Mouse (Mus musculus): Measurements from ENCODE around the gene Cct4. TPM values are rescaled to one million over a fixed set of nuclear protein-coding genes. Genes with fewer than 3 reads are reported as not detected.

Cct4 gene
- polyA plus RNA-seq, 1 experiment from 2014 or later: 432 TPM

GRCm38 (mm10) chr11:22991218-22991835 is 1.0 kb downstream of the Cct4 start:
- Histone ChIP-seq H3K9me3 (ENCODE audit: control insufficient read depth, low read length) (no peaks in the 10 kb centered on the region), H3K9ac (ENCODE audit: low read length) (peak overlapping the region; percentile 89), H3K27ac (ENCODE audit: low read depth, low read length) (no peak overlapping the region; the same call in 1 of the 2 replicates), H3K4me3 (ENCODE audit: low read depth, low read length) (peak overlapping the region; percentile 90), H3K27me3 (ENCODE audit: control insufficient read depth, insufficient read depth, low read length) (no peaks in the 10 kb centered on the region), H3K4me1 (replicated peaks; ENCODE audit: control insufficient read depth, insufficient read depth, low read length) (0 out of 2 replicates have a peak, but pooled peaks cover 5% of the 10 kb centered on the region), H3K36me3 (ENCODE audit: control insufficient read depth, insufficient read depth, low read length) (peaks cover 6% of the 10 kb centered on the region; the same call in 1 of the 2 replicates), H3K4me2 (ENCODE audit: low read depth, low read length, severe bottlenecking) (peak overlapping the region; percentile 92)
- no peak for DNase-seq (ENCODE audit: low spot score)
- no peak for ATAC-seq (replicated peaks; ENCODE audit: low FRiP score)
- 11% methylated on average over 14 of the region's 14 CpGs for WGBS

- Histone ChIP-seq H3K36me3 (ENCODE audit: control insufficient read depth, insufficient read depth, low read length) (peaks cover 8% of the 10 kb centered on the region; the same call in 1 of the 2 replicates), H3K27ac (ENCODE audit: low read depth, low read length) (no peak overlapping the region), H3K4me3 (ENCODE audit: low read depth, low read length) (no peak overlapping the region), H3K4me2 (ENCODE audit: low read depth, low read length, severe bottlenecking) (no peak overlapping the region), H3K9ac (ENCODE audit: low read length) (no peak overlapping the region), H3K9me3 (ENCODE audit: control insufficient read depth, low read length) (no peaks in the 10 kb centered on the region), H3K4me1 (replicated peaks; ENCODE audit: control insufficient read depth, insufficient read depth, low read length) (0 out of 2 replicates have a peak, but pooled peaks cover 5% of the 10 kb centered on the region), H3K27me3 (ENCODE audit: control insufficient read depth, insufficient read depth, low read length) (no peaks in the 10 kb centered on the region)
- WGBS: 98% methylated on average over 2 of the region's 2 CpGs
- ATAC-seq (replicated peaks; ENCODE audit: low FRiP score) (no peak), DNase-seq (ENCODE audit: low spot score) (no peak)
Observed at GRCm38 (mm10) chr11:22994271-22994670, 4.0 kb downstream of the Cct4 start.

GRCm38 (mm10) chr11:22995461-22995860 is 5.1 kb downstream of the Cct4 start:
- no peak overlapping the region for H3K4me2 ChIP-seq (ENCODE audit: low read depth, low read length, severe bottlenecking)
- ATAC-seq (replicated peaks; ENCODE audit: low FRiP score) (no peak), DNase-seq (ENCODE audit: low spot score) (no peak)
- H3K27ac ChIP-seq (ENCODE audit: low read depth, low read length): no peak overlapping the region
- no peak overlapping the region for H3K9ac ChIP-seq (ENCODE audit: low read length)
- no peak overlapping the region for H3K4me3 ChIP-seq (ENCODE audit: low read depth, low read length)
- WGBS: 97% methylated on average over 4 of the region's 4 CpGs
- H3K27me3 ChIP-seq (ENCODE audit: control insufficient read depth, insufficient read depth, low read length): no peaks in the 10 kb centered on the region
- H3K9me3 ChIP-seq (ENCODE audit: control insufficient read depth, low read length): no peaks in the 10 kb centered on the region
- peaks cover 10% of the 10 kb centered on the region; the same call in 1 of the 2 replicates for H3K36me3 ChIP-seq (ENCODE audit: control insufficient read depth, insufficient read depth, low read length)
- H3K4me1 ChIP-seq (replicated peaks; ENCODE audit: control insufficient read depth, insufficient read depth, low read length): 0 out of 2 replicates have a peak, but pooled peaks cover 2% of the 10 kb centered on the region

DNA sequence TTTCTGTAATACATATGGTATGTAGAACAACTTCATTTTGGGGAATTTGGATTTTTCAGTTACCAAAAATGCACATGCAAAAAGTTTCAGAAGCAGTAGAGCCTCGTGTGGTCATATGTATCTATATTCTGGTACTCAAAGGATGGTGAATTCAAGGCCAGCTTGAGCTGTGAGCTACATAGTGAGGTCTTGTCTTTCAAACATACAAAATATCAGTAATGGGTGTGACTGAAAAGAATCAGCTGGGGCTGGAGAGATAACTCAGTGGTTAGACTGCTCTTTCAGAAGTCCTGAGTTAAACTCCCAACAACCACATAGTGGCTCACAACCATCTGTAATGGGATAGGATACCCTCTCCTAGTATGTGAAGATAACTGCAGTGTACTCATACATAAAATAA is 8.0 kb downstream of the Cct4 start:
- Histone ChIP-seq H3K4me2 (ENCODE audit: low read depth, low read length, severe bottlenecking) (no peak overlapping the region), H3K27ac (ENCODE audit: low read depth, low read length) (no peak overlapping the region), H3K9me3 (ENCODE audit: control insufficient read depth, low read length) (no peaks in the 10 kb centered on the region), H3K27me3 (ENCODE audit: control insufficient read depth, insufficient read depth, low read length) (no peaks in the 10 kb centered on the region), H3K9ac (ENCODE audit: low read length) (no peak overlapping the region), H3K4me3 (ENCODE audit: low read depth, low read length) (no peak overlapping the region), H3K36me3 (ENCODE audit: control insufficient read depth, insufficient read depth, low read length) (peaks cover 27% of the 10 kb centered on the region; the same call in 1 of the 2 replicates), H3K4me1 (replicated peaks; ENCODE audit: control insufficient read depth, insufficient read depth, low read length) (no peaks in the 10 kb centered on the region)
- WGBS: 85% methylated on average over 1 of the region's 1 CpGs
- ATAC-seq (replicated peaks; ENCODE audit: low FRiP score) (no peak), DNase-seq (ENCODE audit: low spot score) (no peak)

DNA sequence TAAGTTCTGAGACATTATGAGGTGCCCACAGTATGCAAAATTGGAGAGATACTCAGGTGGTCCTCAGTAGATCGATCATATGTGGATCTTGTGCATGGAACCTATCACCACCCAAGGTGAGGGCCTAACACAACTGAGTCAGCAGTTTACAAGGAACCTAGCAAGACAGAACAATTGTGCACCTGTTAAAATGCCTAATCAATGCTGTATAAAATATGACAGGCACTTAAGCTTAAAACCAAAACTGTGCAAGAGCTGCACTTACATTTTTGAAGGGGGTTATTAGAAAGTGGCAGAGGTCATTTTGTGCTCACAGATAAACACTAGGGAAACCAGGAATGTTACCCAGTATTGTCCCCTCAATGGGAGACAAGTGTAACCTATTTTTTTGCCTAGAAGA is 15.0 kb downstream of the Cct4 start:
- Histone ChIP-seq H3K4me2 (ENCODE audit: low read depth, low read length, severe bottlenecking) (no peak overlapping the region), H3K27me3 (ENCODE audit: control insufficient read depth, insufficient read depth, low read length) (no peaks in the 10 kb centered on the region), H3K27ac (ENCODE audit: low read depth, low read length) (no peak overlapping the region), H3K36me3 (ENCODE audit: control insufficient read depth, insufficient read depth, low read length) (peaks cover 23% of the 10 kb centered on the region; the same call in 1 of the 2 replicates), H3K9ac (ENCODE audit: low read length) (no peak overlapping the region), H3K9me3 (ENCODE audit: control insufficient read depth, low read length) (no peaks in the 10 kb centered on the region), H3K4me3 (ENCODE audit: low read depth, low read length) (no peak overlapping the region), H3K4me1 (replicated peaks; ENCODE audit: control insufficient read depth, insufficient read depth, low read length) (0 out of 2 replicates have a peak, but pooled peaks cover 3% of the 10 kb centered on the region)
- WGBS: 96% methylated on average over 1 of the region's 1 CpGs
- DNase-seq (ENCODE audit: low spot score): no peak
- ATAC-seq (replicated peaks; ENCODE audit: low FRiP score): no peak

- H3K27ac ChIP-seq (ENCODE audit: low read depth, low read length): peak overlapping the region; percentile 57; the same call in 1 of the 2 replicates
- H3K4me1 ChIP-seq (replicated peaks; ENCODE audit: control insufficient read depth, insufficient read depth, low read length): 0 out of 2 replicates have a peak, but pooled peaks cover 3% of the 10 kb centered on the region
- H3K9ac ChIP-seq (ENCODE audit: low read length): peak overlapping the region; percentile 70
- ATAC-seq (replicated peaks; ENCODE audit: low FRiP score): peak; percentile 25; the same call in 1 of the 2 replicates
- DNase-seq (ENCODE audit: low spot score): no peak
- H3K4me2 ChIP-seq (ENCODE audit: low read depth, low read length, severe bottlenecking): peak overlapping the region; percentile 48
- H3K9me3 ChIP-seq (ENCODE audit: control insufficient read depth, low read length): no peaks in the 10 kb centered on the region
- no peaks in the 10 kb centered on the region for H3K27me3 ChIP-seq (ENCODE audit: control insufficient read depth, insufficient read depth, low read length)
- H3K36me3 ChIP-seq (ENCODE audit: control insufficient read depth, insufficient read depth, low read length): peaks cover 10% of the 10 kb centered on the region; the same call in 1 of the 2 replicates
- H3K4me3 ChIP-seq (ENCODE audit: low read depth, low read length): peak overlapping the region; percentile 50
- WGBS: 10% methylated on average over 6 of the region's 6 CpGs
Observed at GRCm38 (mm10) chr11:23007166-23007480, 16.8 kb downstream of the Cct4 start.

DNA sequence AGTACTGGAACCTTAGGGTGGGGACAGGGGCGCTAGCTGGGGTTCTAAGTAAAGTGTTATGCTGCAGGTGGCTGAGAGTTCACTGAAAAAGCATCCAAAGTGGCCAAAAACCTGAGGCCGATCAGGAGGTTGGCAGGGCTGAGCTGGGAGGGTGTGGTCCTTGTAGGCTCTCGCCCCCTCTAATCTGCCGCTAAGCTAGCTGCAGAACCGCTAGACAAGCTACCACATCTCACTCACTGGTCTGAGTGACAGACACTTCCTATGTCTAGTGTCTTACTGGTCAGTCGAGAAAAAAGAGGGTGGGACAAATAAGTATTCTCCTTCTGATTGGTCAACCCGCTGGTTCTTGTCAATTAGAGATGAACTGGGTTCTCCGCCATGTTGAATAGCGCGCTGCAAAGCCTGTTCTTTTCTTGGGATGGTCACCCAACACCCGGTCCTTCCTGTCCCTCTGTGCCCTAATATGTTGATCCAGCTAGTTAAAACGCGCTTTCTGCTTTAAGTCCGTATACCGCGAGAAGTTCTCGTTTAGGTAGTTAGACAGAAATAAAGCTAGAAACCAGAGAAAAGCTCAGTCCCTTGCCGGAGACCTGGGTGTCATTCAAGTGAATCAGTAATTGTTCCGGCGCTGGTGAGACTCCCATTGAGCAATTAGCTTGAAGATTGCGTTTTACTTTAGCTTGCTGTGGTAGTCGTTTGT is 17.3 kb downstream of the Cct4 start, which contains the start of gene Fam161a:
TSS of gene Fam161a (plus strand) at position 51 of the 700 bp plus-strand sequence.
- H3K9me3 ChIP-seq (ENCODE audit: control insufficient read depth, low read length): no peaks in the 10 kb centered on the region
- DNase-seq (ENCODE audit: low spot score) (peak; percentile 75), ATAC-seq (replicated peaks; ENCODE audit: low FRiP score) (peak; percentile 94)
- no peaks in the 10 kb centered on the region for H3K27me3 ChIP-seq (ENCODE audit: control insufficient read depth, insufficient read depth, low read length)
- peaks cover 5% of the 10 kb centered on the region; the same call in 1 of the 2 replicates for H3K36me3 ChIP-seq (ENCODE audit: control insufficient read depth, insufficient read depth, low read length)
- 0 out of 2 replicates have a peak, but pooled peaks cover 3% of the 10 kb centered on the region for H3K4me1 ChIP-seq (replicated peaks; ENCODE audit: control insufficient read depth, insufficient read depth, low read length)
- under 1% methylated on average over 22 of the region's 22 CpGs for WGBS
- H3K4me2 ChIP-seq (ENCODE audit: low read depth, low read length, severe bottlenecking): peak within 1 kb of the TSS; percentile 48
- peak within 1 kb of the TSS; percentile 70 for H3K9ac ChIP-seq (ENCODE audit: low read length)
- peak within 1 kb of the TSS; percentile 50 for H3K4me3 ChIP-seq (ENCODE audit: low read depth, low read length)
- peak within 1 kb of the TSS; percentile 83 for H3K27ac ChIP-seq (ENCODE audit: low read depth, low read length)

- DNase-seq (ENCODE audit: low spot score) (peak; percentile 91), ATAC-seq (replicated peaks; ENCODE audit: low FRiP score) (peak; percentile 97)
- no peaks in the 10 kb centered on the region for H3K9me3 ChIP-seq (ENCODE audit: control insufficient read depth, low read length)
- H3K27ac ChIP-seq (ENCODE audit: low read depth, low read length): peak overlapping the region; percentile 83
- peak overlapping the region; percentile 48 for H3K4me2 ChIP-seq (ENCODE audit: low read depth, low read length, severe bottlenecking)
- WGBS: under 1% methylated on average over 40 of the region's 40 CpGs
- peaks cover 4% of the 10 kb centered on the region; the same call in 1 of the 2 replicates for H3K36me3 ChIP-seq (ENCODE audit: control insufficient read depth, insufficient read depth, low read length)
- 0 out of 2 replicates have a peak, but pooled peaks cover 3% of the 10 kb centered on the region for H3K4me1 ChIP-seq (replicated peaks; ENCODE audit: control insufficient read depth, insufficient read depth, low read length)
- no peaks in the 10 kb centered on the region for H3K27me3 ChIP-seq (ENCODE audit: control insufficient read depth, insufficient read depth, low read length)
- H3K9ac ChIP-seq (ENCODE audit: low read length): peak overlapping the region; percentile 70
- H3K4me3 ChIP-seq (ENCODE audit: low read depth, low read length): peak overlapping the region; percentile 50
Observed at GRCm38 (mm10) chr11:23008181-23008823, 18.0 kb downstream of the Cct4 start.
